Mouse (Mus musculus) frontal cortex, adult (tissue): ENCODE data around the gene Nfyb.

Experiments
- ATAC-seq: cut with Nextera tagmentation; 2 replicates; pipeline ENCODE4 v1.9.2; 2017; ENCODE audit warnings: mild to moderate bottlenecking, moderate library complexity, mixed read lengths; ENCODE audit not compliant: low TSS enrichment

Nfyb gene

GRCm38 (mm10) chr10:82779831-82780230, 15.9 kb upstream of the Nfyb start:
- no peak for ATAC-seq

GRCm38 (mm10) chr10:82778791-82779549, 15.0 kb upstream of the Nfyb start:
- ATAC-seq, result no peak

- ATAC-seq, result no peak
These were observed 13.9 kb upstream of the Nfyb start for GRCm38 (mm10) chr10:82777886-82778285.

- no peak for ATAC-seq
These were observed 13.1 kb upstream of the Nfyb start for GRCm38 (mm10) chr10:82777075-82777474.

- no peak for ATAC-seq
These were observed 10.9 kb upstream of the Nfyb start for GRCm38 (mm10) chr10:82774841-82775240.

- no peak for ATAC-seq
These were observed 7.7 kb upstream of the Nfyb start for GRCm38 (mm10) chr10:82771595-82772170.

GRCm38 (mm10) chr10:82770713-82771112, 6.8 kb upstream of the Nfyb start:
- no peak for ATAC-seq

GRCm38 (mm10) chr10:82768901-82769300, 5.0 kb upstream of the Nfyb start:
- ATAC-seq, result no peak

- ATAC-seq, result peak; percentile 5
These were observed 925 bp downstream of the Nfyb start for GRCm38 (mm10) chr10:82762756-82763681.

- ATAC-seq, result no peak
These were observed 2.7 kb downstream of the Nfyb start for GRCm38 (mm10) chr10:82761037-82761811.

- ATAC-seq, result no peak
These were observed 4.2 kb downstream of the Nfyb start for GRCm38 (mm10) chr10:82759706-82760105.

GRCm38 (mm10) chr10:82758878-82759277, 5.1 kb downstream of the Nfyb start:
- ATAC-seq, result no peak

- ATAC-seq, result peak; percentile 38
These were observed 5.6 kb downstream of the Nfyb start for GRCm38 (mm10) chr10:82758368-82758767.

- ATAC-seq, result no peak
These were observed 6.6 kb downstream of the Nfyb start for GRCm38 (mm10) chr10:82757341-82757740.

GRCm38 (mm10) chr10:82756466-82756865, 7.5 kb downstream of the Nfyb start:
- ATAC-seq, result no peak

GRCm38 (mm10) chr10:82755213-82755890, 8.6 kb downstream of the Nfyb start:
- ATAC-seq, result no peak

GRCm38 (mm10) chr10:82754642-82755041, 9.3 kb downstream of the Nfyb start:
- no peak for ATAC-seq

- no peak for ATAC-seq
These were observed 11.0 kb downstream of the Nfyb start for GRCm38 (mm10) chr10:82752921-82753320.

- no peak for ATAC-seq
These were observed 13.2 kb downstream of the Nfyb start for GRCm38 (mm10) chr10:82750778-82751177.

GRCm38 (mm10) chr10:82746988-82747850, 16.7 kb downstream of the Nfyb start:
- peak; percentile 10; the same call in 1 of the 2 replicates for ATAC-seq
